1 mouse cellular context compared by ENCODE assay signal in the genomic region with DNA sequence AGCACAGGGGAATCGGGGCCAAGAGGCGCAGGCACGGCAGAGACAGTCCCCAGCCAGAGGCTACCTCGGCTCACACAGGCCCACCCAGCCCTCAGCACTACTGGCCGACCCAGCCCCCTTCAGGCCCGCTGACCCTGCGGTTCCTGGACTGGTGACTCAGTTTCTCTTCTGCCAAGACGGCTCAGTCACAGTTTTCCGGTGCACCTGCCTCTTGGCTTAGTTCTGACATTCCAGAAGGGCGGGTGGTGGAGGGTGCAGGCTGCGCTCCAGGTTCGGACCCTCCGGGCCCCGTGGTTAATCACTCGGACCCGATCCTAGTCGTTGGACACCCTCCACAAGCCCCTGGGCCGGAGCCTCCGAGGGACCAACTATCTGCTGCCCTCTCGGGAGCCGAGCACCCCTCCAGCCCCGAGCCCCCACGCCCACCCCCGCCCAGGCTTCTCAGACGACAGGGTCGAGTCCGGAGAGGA.
TF ChIP-seq lines count a peak whose summit lies in the region.

No protein-coding gene starts in this region.

TF ChIP-seq in MEL, 35 proteins besides CTCF, POLR2A, EP300 and RAD21:
- TF ChIP-seq KAT2A (conservative IDR thresholded peaks at IDR 0.05; ENCODE audit: low read depth, low read length) (no peak), MAFK (IDR thresholded peaks at IDR 0.05; ENCODE audit: borderline replicate concordance, low read depth, low read length) (no peak), MAX (IDR thresholded peaks at IDR 0.05; ENCODE audit: low read length) (no peak; the same call in 1 of the 2 replicates)
